Mouse (Mus musculus): Measurements from ENCODE around the gene Ddit4. TPM values are rescaled to one million over a fixed set of nuclear protein-coding genes. Genes with fewer than 3 reads are reported as not detected.
A peak's percentile ranks its signal among the peaks of the same experiment; 100 is the strongest.

The Ddit4 gene
- polyA plus RNA-seq, 1 experiment from 2014 or later: 4.2 TPM

DNA sequence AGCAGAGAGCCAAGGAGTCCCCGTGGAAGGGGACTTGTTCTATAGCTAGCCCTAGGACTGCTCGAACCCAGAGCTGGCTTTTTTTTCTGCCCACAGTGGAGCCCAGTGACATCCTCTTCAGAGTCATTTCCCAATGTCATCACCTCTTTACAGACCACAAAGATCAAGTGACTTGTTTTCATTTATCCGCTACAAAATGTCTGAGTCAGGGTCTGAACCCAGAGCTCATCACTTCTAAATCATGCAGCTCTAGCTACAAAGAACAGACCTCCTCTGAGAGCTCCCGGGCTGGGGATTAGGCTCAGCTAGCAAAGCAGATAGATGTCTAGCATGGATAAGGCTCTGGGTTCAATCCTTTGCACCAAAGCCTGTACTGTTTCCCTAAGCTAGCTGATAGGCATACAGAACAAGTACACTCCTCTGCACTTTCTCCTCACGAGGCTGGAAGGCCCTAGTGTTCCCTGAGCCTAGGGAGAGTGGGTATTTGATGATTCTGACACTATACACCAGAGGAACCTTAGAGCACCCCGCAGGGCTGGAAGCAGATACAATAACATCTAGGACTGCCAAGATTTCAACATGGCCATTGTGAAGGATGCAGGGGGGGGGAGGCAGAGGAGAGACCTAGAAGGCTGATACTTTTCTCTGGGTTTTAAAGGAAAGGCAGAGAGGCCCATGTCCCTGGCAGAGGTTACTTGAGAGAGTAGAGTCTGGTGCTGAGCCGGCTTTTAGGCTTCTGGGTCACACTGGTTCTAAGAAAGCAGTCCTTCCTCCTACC lies 4.1 kb downstream of the Ddit4 start:
- H3K4me2 ChIP-seq (ENCODE audit: low read depth, low read length): no peak overlapping the region
- no peak overlapping the region for H3K4me3 ChIP-seq (ENCODE audit: low read depth, low read length)
- no peak overlapping the region for H3K9ac ChIP-seq (replicated peaks; ENCODE audit: low read depth, low read length)
- ATAC-seq (ENCODE audit: low read depth): no peak
- 74% methylated on average over 7 of the region's 7 CpGs for WGBS
- H3K27ac ChIP-seq (ENCODE audit: low read depth, low read length): no peak overlapping the region
- H3K4me1 ChIP-seq (ENCODE audit: control insufficient read depth, insufficient read depth, low read length): peaks cover 21% of the 10 kb centered on the region
- H3K36me3 ChIP-seq (ENCODE audit: control insufficient read depth, insufficient read depth, low read length): no peaks in the 10 kb centered on the region
- H3K27me3 ChIP-seq (ENCODE audit: control insufficient read depth, insufficient read depth, low read length): no peaks in the 10 kb centered on the region
- no peaks in the 10 kb centered on the region for H3K9me3 ChIP-seq (ENCODE audit: control insufficient read depth, low read length)

DNA sequence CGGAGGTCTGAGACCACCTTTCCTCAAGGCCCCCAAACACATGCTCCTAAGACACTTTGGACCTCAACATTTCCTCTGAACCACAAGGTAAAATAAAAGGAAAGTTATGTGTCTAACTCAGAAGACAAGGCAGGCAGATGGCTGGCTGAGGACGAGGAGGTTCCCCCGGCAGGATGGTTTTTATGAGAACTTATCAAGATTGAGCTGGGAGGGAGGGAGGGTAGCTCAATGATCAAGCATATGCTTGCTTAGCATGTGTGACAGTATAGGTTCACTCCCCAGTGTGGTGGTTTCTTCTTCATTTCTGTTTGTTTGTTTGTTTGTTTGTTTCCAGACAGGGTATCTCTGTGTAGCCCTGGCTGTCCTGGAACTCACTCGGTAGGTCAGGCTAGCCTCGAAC lies 5.3 kb downstream of the Ddit4 start:
- Histone ChIP-seq H3K27ac (ENCODE audit: low read depth, low read length) (no peak overlapping the region), H3K9ac (replicated peaks; ENCODE audit: low read depth, low read length) (no peak overlapping the region), H3K36me3 (ENCODE audit: control insufficient read depth, insufficient read depth, low read length) (no peaks in the 10 kb centered on the region), H3K4me3 (ENCODE audit: low read depth, low read length) (no peak overlapping the region), H3K4me2 (ENCODE audit: low read depth, low read length) (no peak overlapping the region), H3K9me3 (ENCODE audit: control insufficient read depth, low read length) (no peaks in the 10 kb centered on the region), H3K27me3 (ENCODE audit: control insufficient read depth, insufficient read depth, low read length) (no peaks in the 10 kb centered on the region), H3K4me1 (ENCODE audit: control insufficient read depth, insufficient read depth, low read length) (peaks cover 22% of the 10 kb centered on the region)
- 91% methylated on average over 5 of the region's 5 CpGs for WGBS
- no peak for ATAC-seq (ENCODE audit: low read depth)

DNA sequence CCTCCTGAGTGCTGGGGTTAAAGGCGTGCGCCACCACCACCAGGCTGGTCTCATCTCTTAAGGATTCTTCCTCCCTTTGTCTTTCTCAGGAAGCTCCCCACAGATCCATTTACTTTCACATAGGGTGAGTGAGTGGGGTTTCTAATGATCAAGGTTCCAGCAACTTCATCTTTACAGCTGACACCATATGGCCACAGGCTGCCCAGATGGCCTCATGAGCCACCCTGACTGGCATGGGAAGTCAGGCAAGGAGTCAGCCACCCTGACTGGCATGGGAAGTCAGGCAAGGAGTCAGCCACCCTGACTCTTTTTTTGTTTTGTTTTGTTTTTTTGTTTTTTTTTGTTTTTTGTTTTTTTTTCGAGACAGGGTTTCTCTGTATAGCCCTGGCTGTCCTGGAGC lies 6.2 kb downstream of the Ddit4 start:
- ATAC-seq (ENCODE audit: low read depth): no peak

DNA sequence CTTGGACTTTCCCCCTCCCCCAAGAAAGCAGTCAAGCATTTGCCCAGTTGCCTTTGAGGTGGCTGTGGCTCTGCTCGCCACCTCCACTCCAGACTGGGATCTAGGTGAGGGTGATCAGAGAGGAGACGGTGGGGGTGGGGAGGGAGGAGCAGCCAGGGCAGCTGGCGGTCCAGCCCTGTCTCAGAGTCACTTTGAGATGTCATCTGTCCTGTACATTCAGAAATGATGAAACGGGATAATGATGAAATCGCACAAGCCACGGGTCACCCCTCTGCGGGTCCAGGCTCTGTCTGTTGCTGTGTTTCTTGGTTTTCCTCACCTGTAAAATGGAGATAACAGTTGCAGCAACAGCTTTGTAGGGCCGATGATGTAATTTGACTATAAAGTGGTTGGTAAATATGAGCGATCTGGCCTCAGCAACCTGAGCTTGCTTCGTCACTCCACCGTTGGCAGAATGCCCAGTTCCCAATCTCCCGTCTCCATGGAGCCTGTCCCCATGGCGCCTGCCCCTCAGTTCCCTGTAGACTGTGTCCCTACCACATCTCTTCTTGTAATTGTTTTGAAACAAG lies 8.1 kb downstream of the Ddit4 start:
- no peaks in the 10 kb centered on the region for H3K27me3 ChIP-seq (ENCODE audit: control insufficient read depth, insufficient read depth, low read length)

More for the DNA sequence above, 6.2 kb downstream of the Ddit4 start:
- H3K27me3 ChIP-seq (ENCODE audit: control insufficient read depth, insufficient read depth, low read length): no peaks in the 10 kb centered on the region
- H3K4me3 ChIP-seq (ENCODE audit: low read depth, low read length): no peak overlapping the region
- H3K9ac ChIP-seq (replicated peaks; ENCODE audit: low read depth, low read length): no peak overlapping the region
- H3K4me1 ChIP-seq (ENCODE audit: control insufficient read depth, insufficient read depth, low read length): peaks cover 22% of the 10 kb centered on the region
- 84% methylated on average over 3 of the region's 3 CpGs for WGBS
- H3K4me2 ChIP-seq (ENCODE audit: low read depth, low read length): no peak overlapping the region
- no peaks in the 10 kb centered on the region for H3K36me3 ChIP-seq (ENCODE audit: control insufficient read depth, insufficient read depth, low read length)
- H3K9me3 ChIP-seq (ENCODE audit: control insufficient read depth, low read length): no peaks in the 10 kb centered on the region
- no peak overlapping the region for H3K27ac ChIP-seq (ENCODE audit: low read depth, low read length)

DNA sequence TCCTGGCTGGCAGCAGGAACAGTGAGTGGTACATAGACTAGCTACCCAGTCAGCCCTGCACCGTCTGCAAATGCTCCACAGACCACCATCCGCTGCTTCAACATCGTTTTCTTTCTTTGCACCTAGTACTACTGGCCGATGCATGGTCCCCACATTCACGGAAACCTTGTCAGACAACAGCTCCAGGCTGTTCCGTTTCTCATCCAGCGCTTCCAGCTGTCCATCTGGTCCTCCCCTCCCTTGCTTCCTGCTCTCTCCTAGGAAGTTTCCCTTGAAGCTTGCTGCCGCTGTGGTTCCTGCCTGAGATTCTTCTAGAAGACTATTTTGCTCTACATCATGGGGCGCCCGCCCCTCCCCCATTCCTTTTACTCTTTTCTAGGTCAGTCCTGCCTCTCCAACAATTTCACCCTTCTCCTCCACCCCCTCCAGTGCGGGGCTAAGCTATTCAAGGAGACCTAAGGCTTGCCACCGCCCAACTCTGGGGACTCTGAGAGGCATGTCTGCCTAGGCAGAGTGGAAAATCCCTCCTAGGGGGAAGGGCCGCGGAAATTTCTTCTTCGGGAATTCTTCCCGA lies 8.7 kb downstream of the Ddit4 start:
- ATAC-seq (ENCODE audit: low read depth): peak; percentile 63
- WGBS: 6% methylated on average over 16 of the region's 16 CpGs
- peak overlapping the region; percentile 41 for H3K4me2 ChIP-seq (ENCODE audit: low read depth, low read length)
- H3K27ac ChIP-seq (ENCODE audit: low read depth, low read length): peak overlapping the region; percentile 70
- H3K9ac ChIP-seq (replicated peaks; ENCODE audit: low read depth, low read length): peak overlapping the region; percentile 41; the same call in 1 of the 2 replicates
- peak overlapping the region; percentile 12; the same call in 1 of the 2 replicates for H3K4me3 ChIP-seq (ENCODE audit: low read depth, low read length)
- H3K36me3 ChIP-seq (ENCODE audit: control insufficient read depth, insufficient read depth, low read length): no peaks in the 10 kb centered on the region
- H3K4me1 ChIP-seq (ENCODE audit: control insufficient read depth, insufficient read depth, low read length): peaks cover 10% of the 10 kb centered on the region
- H3K9me3 ChIP-seq (ENCODE audit: control insufficient read depth, low read length): no peaks in the 10 kb centered on the region
- H3K27me3 ChIP-seq (ENCODE audit: control insufficient read depth, insufficient read depth, low read length): no peaks in the 10 kb centered on the region

More for the DNA sequence above, 8.1 kb downstream of the Ddit4 start:
- ATAC-seq (ENCODE audit: low read depth): peak; percentile 57; the same call in 1 of the 2 replicates
- Histone ChIP-seq H3K27ac (ENCODE audit: low read depth, low read length) (no peak overlapping the region), H3K4me3 (ENCODE audit: low read depth, low read length) (peak overlapping the region; percentile 12; the same call in 1 of the 2 replicates), H3K9me3 (ENCODE audit: control insufficient read depth, low read length) (no peaks in the 10 kb centered on the region), H3K9ac (replicated peaks; ENCODE audit: low read depth, low read length) (no peak overlapping the region), H3K36me3 (ENCODE audit: control insufficient read depth, insufficient read depth, low read length) (no peaks in the 10 kb centered on the region), H3K4me2 (ENCODE audit: low read depth, low read length) (peak overlapping the region; percentile 41; the same call in 1 of the 2 replicates), H3K4me1 (ENCODE audit: control insufficient read depth, insufficient read depth, low read length) (peaks cover 10% of the 10 kb centered on the region)
- 48% methylated on average over 13 of the region's 13 CpGs for WGBS

DNA sequence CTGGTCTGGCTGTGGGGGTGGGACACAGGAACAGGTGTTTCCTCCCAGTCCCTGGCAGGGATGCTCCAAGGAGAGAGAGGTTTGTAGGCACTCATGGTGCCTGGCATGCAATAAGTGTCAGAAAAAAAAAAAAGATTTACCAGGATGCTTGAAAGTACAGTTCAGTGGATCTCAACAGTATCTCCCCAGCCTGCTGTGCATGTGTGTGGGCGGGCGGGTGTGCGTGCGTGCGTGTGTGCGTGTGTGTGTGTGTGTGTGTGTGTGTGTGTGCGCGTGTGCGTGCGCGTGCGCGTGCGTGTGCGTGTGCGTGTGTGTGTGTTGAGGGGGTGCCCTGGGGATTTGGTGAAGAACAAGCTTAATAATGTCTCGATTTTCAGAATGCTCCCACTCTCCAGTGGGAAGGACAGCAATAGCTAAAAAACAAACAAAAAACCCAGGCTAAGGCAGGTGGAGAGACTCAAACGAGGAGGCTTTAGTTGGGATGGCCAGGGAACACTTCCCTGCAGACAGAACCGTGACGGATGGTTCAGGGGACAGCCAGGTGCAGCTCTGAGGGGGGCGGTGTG lies 9.3 kb downstream of the Ddit4 start:
- H3K27me3 ChIP-seq (ENCODE audit: control insufficient read depth, insufficient read depth, low read length): no peaks in the 10 kb centered on the region
- H3K4me2 ChIP-seq (ENCODE audit: low read depth, low read length): peak overlapping the region; percentile 41
- H3K36me3 ChIP-seq (ENCODE audit: control insufficient read depth, insufficient read depth, low read length): no peaks in the 10 kb centered on the region
- peak overlapping the region; percentile 41; the same call in 1 of the 2 replicates for H3K9ac ChIP-seq (replicated peaks; ENCODE audit: low read depth, low read length)
- peak overlapping the region; percentile 70 for H3K27ac ChIP-seq (ENCODE audit: low read depth, low read length)
- peak overlapping the region; percentile 12; the same call in 1 of the 2 replicates for H3K4me3 ChIP-seq (ENCODE audit: low read depth, low read length)
- WGBS: 53% methylated on average over 21 of the region's 21 CpGs
- no peak for ATAC-seq (ENCODE audit: low read depth)
- peaks cover 10% of the 10 kb centered on the region for H3K4me1 ChIP-seq (ENCODE audit: control insufficient read depth, insufficient read depth, low read length)
- no peaks in the 10 kb centered on the region for H3K9me3 ChIP-seq (ENCODE audit: control insufficient read depth, low read length)

DNA sequence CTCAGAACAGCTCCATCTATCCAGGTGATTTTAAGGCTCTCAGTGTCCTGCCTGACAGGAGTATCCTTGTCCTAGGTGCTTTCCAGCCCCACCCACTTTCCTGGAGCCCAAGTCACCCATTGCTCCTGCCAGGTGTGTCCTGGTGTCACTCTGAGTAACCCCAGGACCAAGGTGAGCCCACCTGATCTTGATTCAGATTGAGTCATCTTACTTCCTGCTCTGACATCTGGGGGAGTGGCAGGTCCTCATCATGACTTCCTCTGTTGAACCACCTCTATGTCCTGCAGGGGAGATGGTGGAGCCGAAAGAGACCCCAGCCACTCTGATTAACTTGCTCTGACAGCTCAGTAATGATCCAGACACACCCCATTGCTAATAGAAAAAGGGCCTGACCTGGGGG lies 12.6 kb downstream of the Ddit4 start:
- H3K36me3 ChIP-seq (ENCODE audit: control insufficient read depth, insufficient read depth, low read length): no peaks in the 10 kb centered on the region
- no peak overlapping the region for H3K4me3 ChIP-seq (ENCODE audit: low read depth, low read length)
- no peak overlapping the region for H3K9ac ChIP-seq (replicated peaks; ENCODE audit: low read depth, low read length)
- H3K4me1 ChIP-seq (ENCODE audit: control insufficient read depth, insufficient read depth, low read length): peaks cover 10% of the 10 kb centered on the region
- no peaks in the 10 kb centered on the region for H3K27me3 ChIP-seq (ENCODE audit: control insufficient read depth, insufficient read depth, low read length)
- no peak overlapping the region for H3K27ac ChIP-seq (ENCODE audit: low read depth, low read length)
- ATAC-seq (ENCODE audit: low read depth): no peak
- H3K9me3 ChIP-seq (ENCODE audit: control insufficient read depth, low read length): no peaks in the 10 kb centered on the region
- 81% methylated on average over 1 of the region's 1 CpGs for WGBS
- no peak overlapping the region for H3K4me2 ChIP-seq (ENCODE audit: low read depth, low read length)

DNA sequence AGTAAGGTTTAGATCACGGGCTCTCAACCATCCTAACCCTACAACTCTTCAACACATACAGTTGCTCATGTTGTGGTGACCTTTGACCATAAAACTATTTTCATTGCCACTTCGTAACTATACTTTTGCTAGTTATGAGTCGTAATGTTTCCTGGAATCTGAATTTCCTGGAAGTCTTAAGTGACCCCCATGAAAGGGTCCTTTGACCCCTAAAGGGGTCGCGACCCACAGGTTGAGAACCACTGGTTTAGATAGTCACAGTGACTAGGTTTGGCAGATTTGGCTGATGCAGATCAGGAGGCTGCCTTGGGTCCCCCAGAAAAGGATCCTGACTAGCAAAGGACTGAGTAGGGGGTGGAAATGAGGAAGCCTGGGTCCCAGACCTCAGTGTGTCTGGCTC lies 13.0 kb downstream of the Ddit4 start:
- Histone ChIP-seq H3K36me3 (ENCODE audit: control insufficient read depth, insufficient read depth, low read length) (no peaks in the 10 kb centered on the region), H3K9me3 (ENCODE audit: control insufficient read depth, low read length) (no peaks in the 10 kb centered on the region), H3K4me3 (ENCODE audit: low read depth, low read length) (no peak overlapping the region), H3K4me1 (ENCODE audit: control insufficient read depth, insufficient read depth, low read length) (peaks cover 10% of the 10 kb centered on the region), H3K9ac (replicated peaks; ENCODE audit: low read depth, low read length) (no peak overlapping the region), H3K27me3 (ENCODE audit: control insufficient read depth, insufficient read depth, low read length) (no peaks in the 10 kb centered on the region), H3K27ac (ENCODE audit: low read depth, low read length) (no peak overlapping the region), H3K4me2 (ENCODE audit: low read depth, low read length) (no peak overlapping the region)
- 86% methylated on average over 5 of the region's 5 CpGs for WGBS
- ATAC-seq (ENCODE audit: low read depth): no peak

Data from neural tube, embryonic 14.5 days (tissue).